Mouse (Mus musculus): ENCODE measurements at regions not wholly inside any gene's neighbourhood (a gene's known extent, or its start where the extent isn't known, plus 50 kb on each side); places are given as distances from the start of the nearest gene placed in this dataset.

DNA sequence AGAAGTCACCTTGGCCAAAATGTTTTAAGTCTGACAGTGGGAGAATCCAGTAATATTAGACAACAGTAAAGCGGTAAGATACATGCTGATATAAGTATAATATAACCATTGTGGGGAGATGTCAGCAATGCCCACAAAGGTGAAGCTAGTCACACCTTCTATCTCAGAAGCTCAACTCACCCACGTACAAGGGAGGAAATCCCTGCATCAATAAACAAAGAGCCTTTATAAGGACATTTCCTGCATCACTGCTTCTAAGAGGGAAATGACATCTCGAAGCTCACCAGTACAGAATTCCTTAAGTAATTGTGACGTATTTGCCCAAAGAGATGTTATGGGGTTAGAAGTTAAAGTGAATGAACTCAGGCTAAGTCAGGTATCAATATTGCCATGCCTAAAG lies 186.3 kb upstream of the Lpp start:
- TF ChIP-seq CTCF (IDR thresholded peaks at IDR 0.05; ENCODE audit: borderline replicate concordance, control insufficient read depth, extremely low read depth, insufficient read depth, low read length, poor library complexity), result no peak
- TF ChIP-seq POLR2A (IDR thresholded peaks at IDR 0.05; ENCODE audit: control insufficient read depth, extremely low read depth, insufficient read depth, low read length, poor library complexity), result no peak
